Mouse (Mus musculus) left cerebral cortex, adult 18-20 months (tissue): ENCODE measurements at regions not wholly inside any gene's neighbourhood (a gene's known extent, or its start where the extent isn't known, plus 50 kb on each side); places are given as distances from the start of the nearest gene placed in this dataset.

Experiments used
- DNase-seq, 2 experiments: peaks; one replicate each; pipeline ENCODE4 v3.0.0; 2021 to 2022; ENCODE audit warnings: low spot score in 2 of 2, mixed read lengths in 1 of 2

- no peak for DNase-seq
Observed at GRCm38 (mm10) chr2:178990959-178991358, 451.3 kb upstream of the Cdh4 start.

GRCm38 (mm10) chr2:178992334-178993116, 449.7 kb upstream of the Cdh4 start:
- no peak for DNase-seq

DNA sequence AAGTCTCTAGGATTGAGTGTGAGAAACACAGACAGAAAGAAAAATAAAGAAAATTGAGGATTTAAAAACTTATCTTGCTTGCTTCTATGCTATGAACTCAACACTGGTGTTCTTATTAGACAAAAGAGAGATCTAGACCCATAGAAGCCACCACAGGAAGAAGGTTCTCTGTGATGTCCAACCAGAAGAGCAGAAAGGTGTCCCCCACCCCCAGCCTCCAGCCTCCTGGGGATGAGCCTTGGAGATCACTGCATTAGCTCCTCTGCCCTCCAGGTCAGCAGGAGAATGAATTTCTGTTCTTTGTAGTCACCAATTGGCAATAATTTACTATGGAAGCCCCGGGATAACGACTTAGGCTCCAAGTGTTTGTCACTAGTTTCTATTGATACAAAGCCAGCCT, 444.3 kb upstream of the Cdh4 start:
- DNase-seq: no peak

DNA sequence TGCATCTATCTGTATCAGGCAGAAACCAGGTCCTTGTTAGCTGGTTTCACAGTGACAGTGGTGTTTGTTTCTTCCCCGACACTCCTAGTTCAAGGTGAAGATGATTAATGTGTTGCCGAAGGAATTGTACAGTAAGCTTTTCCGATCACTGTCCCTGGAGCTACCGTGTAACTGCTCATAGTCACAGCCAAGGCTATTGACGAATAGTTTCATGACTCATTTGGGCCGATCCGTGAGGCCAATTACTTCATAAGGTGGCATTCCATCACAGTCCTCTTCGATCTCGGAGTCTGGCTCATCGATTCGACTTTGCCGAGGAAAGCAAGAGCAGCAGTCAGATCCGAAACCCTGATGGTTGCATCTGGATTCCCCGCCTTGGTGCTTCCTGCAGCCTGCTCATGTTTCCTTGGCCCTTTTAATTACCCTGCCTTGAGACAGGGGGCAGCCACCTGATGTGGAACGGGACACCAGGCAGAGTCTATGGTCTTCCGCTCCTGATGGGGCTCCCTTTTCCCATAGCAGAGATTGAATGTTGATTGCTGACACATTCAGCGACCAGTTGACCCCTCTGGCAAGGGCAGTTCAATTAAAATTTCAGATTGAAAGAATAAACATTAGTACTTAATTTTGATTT, 441.7 kb upstream of the Cdh4 start:
- no peak for DNase-seq

- no peak for DNase-seq
Observed at GRCm38 (mm10) chr2:179007766-179008165, 434.5 kb upstream of the Cdh4 start.

DNA sequence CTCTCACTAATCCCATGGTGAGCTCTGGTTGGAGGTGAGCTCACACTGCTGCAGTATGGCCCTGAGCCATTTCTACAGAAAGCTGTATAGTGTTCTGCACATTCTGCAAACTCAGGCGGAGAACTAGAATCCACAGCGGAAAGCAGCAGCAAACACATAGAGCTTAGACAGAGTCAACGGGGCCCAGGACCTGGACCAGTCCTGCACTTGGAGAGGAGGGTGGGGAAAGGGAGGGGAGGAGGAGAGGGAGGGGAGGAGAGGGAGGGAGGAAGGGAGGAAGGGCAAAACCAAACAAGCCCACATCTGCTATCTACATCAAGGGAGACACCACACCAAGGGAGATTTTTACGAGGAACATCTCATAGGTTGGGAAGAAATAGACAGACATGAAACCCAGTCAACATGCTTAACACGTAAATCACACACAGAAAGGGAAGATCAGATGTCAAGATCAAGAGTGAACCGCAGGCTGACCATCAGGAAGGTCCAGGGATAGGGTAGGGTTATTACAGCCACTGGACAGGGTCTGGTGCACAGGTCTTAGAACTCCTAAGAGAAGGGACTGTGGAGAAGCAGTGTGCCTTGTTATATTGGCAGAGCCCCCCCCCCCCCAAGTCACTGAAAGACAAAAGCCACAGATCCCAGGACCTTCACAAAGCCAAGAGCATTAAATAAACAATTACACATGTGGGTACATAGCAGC, 428.2 kb upstream of the Cdh4 start:
- no peak for DNase-seq

GRCm38 (mm10) chr2:179022675-179023194, 419.5 kb upstream of the Cdh4 start:
- peak in 1 of 2 experiments; percentile 15 for DNase-seq

DNA sequence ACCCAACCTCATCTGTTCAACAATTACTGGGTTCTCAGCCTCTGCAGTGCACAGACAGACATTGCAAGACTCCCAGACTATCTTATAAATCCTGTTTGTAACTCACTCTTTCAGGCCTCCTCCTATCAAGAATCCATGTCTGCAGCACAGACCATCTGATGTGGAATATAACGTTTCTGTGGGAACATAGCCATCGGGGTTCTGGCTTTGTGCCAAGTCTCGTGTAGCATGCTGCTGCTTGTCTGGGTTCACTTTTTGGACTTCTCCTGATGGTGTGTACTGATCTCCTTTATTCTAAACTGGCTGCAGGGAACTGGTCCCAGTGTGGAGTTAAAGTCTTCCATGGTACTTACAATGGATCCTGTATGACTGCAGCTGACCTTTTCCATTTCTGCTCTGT, 418.0 kb upstream of the Cdh4 start:
- no peak for DNase-seq

DNA sequence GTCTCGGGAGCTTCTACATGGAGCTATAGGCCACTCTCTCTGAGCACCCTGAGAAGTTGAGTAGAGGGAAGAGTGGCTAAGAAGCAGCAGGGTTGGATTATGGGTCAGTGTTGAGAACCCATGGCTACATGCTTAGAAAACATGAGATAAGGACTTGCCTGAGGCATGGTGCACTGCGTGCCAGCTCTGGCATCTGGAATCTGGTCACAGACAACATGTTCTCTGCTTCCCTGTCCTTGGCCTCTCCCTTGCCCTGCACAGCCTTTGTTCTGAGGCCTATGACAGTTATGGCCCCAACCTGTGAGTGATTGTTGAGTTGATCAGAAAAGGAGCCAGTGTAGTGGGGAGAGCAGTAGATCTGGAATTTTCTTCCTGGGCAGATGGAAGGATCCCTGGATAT, 409.1 kb upstream of the Cdh4 start:
- DNase-seq: no peak

GRCm38 (mm10) chr2:179035446-179035845, 406.8 kb upstream of the Cdh4 start:
- DNase-seq: no peak

DNA sequence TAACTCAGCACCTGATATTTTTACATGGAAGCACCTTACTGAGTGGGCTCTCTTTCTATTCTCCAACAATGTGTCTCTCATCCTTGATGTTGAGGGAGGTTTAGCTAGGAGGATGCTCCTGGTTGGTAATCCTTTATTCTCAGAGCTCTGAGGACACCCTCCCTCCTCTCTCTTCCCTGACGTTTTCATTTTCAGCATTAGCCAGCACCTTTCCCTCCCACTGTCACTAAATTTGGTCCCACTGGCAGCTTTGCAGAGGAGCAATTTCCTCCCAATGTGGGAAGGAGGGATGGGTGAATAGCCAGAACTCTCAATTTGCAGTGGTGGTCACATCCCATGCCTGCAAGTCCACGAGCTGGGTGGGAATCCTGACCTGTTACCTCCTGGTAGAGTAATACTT, 402.5 kb upstream of the Cdh4 start:
- DNase-seq: no peak

DNA sequence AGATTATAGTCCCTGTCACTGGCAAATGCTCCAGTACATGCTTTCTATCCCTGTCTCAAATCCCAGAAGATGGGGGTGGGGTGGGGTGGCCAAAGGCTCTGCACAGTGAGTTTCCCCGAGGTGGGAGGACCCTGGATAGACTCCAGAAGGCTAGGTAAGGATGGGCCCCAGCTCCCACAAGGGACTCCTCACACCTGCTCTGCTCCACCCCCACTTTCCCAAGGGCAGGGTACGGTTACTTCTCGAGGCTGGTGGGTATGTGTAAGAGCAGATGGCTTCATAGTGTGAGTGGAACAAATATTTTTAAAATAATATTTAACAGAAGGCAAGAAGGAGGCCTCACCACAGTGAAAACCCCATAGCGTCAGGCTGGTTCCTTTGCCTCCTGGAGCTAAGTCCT, 398.6 kb upstream of the Cdh4 start:
- peak in 1 of 2 experiments; percentile 22 for DNase-seq

DNA sequence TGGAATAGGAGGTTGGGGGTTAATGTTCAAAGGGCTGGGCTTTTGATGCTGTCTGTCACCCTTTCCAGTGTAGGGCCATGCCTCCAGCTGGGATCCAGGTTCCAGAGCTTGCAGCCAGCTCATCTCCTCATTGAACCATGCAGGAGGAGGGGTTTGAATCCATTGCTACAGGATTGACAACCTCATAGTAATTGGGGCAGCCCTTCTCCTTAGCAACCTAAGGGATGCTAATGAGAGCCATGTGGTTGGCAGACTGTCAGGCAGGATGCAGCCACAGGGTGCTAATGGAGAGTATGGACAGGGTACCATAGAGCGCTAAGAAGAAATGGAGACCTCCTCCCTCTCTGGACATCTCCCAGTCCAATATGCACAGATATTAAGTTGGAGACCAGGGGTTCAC, 396.9 kb upstream of the Cdh4 start:
- DNase-seq: no peak

DNA sequence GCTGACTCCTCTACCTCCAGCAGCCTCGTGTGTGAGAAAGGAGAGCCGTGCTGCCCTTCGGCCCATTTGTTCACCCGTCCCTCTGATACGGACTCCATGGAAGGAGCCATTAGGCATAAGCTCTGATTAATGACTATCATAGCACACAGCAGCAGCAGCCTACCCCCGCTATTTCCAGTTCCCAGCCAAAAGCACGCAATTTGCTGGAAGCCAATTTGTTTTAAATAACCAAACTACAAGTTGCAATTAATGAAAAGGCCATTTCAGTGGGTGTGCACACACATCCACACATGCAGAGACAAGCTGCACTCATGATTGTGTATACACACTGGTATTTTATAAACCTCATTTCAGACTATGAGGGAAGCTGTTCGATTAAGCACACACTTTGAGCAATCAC, 387.8 kb upstream of the Cdh4 start:
- DNase-seq: no peak

DNA sequence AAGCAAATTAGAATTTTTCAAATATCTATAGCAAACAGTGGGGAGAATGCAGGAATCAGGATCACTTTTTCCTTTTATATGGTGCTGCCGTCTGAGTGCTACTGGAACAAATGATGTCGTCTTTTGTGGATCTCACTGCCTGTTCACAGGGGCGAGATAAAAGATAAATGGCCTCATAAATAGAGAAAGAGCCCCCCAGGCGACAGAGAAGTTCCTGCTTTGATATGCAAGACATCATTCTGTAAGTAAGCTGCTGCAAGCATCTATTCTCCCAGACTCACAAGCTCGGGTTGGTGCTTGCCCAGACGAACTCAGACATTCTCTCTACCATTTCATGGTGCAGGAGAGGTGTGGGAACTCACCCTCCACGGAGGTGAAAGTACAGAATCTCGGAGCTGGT, 377.6 kb upstream of the Cdh4 start:
- no peak for DNase-seq

DNA sequence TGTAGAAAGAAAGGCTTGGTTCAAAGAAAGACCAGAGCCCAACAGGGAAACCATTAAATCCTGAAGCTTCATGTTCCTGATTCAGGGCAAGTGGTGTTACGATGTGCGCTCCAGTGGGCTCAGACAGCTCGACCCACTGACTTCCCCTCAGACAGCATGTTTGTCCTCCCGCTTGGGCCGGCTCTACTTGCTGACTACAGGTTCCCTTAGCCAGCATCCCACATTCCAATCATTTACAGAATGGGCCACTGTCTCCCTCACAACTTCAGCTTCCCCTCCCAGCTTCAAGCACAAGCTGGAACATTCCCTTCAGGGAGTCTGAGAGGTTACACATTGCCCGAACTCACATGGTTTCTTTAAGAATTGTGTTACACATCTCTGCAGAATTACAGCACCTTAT, 372.7 kb upstream of the Cdh4 start:
- no peak for DNase-seq

DNA sequence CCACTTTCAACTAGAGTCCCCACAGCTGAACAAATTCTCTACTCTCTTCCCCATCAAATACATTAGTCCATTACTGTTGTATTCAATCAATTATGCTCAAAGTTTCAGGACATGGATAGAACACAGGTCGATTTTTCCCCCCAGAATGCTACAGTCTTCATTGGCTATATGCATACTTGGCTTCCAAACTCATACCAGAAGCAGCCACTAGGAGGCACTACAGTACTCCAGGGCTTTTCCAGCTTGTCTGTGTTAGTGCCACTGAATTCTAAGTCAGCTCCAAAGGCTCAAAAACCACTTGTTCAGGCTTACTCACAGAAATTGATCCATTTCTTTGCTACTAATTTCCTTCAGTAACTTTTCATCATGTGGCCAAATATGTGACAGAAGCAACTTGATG, 371.9 kb upstream of the Cdh4 start:
- peak; percentile 20 to 53 for DNase-seq

GRCm38 (mm10) chr2:179080462-179081274, 361.6 kb upstream of the Cdh4 start:
- no peak for DNase-seq

GRCm38 (mm10) chr2:179086915-179087314, 355.3 kb upstream of the Cdh4 start:
- DNase-seq: no peak

- no peak for DNase-seq
Observed at GRCm38 (mm10) chr2:179091480-179091879, 350.8 kb upstream of the Cdh4 start.

DNA sequence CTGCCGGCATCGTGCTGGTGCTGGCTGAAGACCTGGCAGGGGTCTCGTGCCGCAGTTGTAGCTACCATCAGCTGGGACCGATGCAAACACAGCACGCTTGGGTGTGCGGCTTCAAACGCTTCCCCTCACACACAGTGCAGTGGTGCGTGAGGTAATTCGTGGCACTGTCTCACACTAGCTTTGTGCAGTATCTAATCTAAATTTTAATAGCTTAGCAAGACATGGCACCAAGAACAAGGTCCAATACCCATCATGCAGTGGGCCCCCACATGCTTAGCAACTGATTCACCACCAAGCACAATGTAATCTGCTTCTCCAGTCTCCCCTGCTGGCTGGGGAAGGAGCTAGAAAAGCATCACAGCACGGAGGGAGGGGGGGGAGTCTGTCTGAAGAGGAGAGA, 348.2 kb upstream of the Cdh4 start:
- DNase-seq: peak in 1 of 2 experiments; percentile 4
